Mouse (Mus musculus): ENCODE data around the gene Dock2.

GRCm38 (mm10) chr11:34681790-34682189, 101.9 kb downstream of the Dock2 start:
- TF ChIP-seq CTCF (IDR thresholded peaks at IDR 0.05 in 2 of 3, conservative IDR thresholded peaks at IDR 0.05 in 1 of 3; ENCODE audit: control insufficient read depth in 1 of 3, insufficient read depth in 1 of 3, low read depth in 2 of 3, low read length in 3 of 3, poor library complexity in 1 of 3, severe bottlenecking in 1 of 3) (no peak), POLR2A (IDR thresholded peaks at IDR 0.05; ENCODE audit: control insufficient read depth in 1 of 2, insufficient read depth in 1 of 2, low read depth in 1 of 2, low read length in 2 of 2, poor library complexity in 1 of 2) (no peak), NELFE (IDR thresholded peaks at IDR 0.05; ENCODE audit: low read depth, low read length) (no peak), KAT2A (conservative IDR thresholded peaks at IDR 0.05; ENCODE audit: low read depth, low read length) (no peak), MAX (IDR thresholded peaks at IDR 0.05; ENCODE audit: low read length) (no peak), RCOR1 (IDR thresholded peaks at IDR 0.05; ENCODE audit: low read depth, low read length) (no peak), ZKSCAN1 (IDR thresholded peaks at IDR 0.05; ENCODE audit: low read depth, low read length) (no peak), GATA1 (IDR thresholded peaks at IDR 0.05; ENCODE audit: low read depth, low read length) (no peak), CHD2 (IDR thresholded peaks at IDR 0.05; ENCODE audit: low read length) (no peak), USF1 (IDR thresholded peaks at IDR 0.05; ENCODE audit: low read depth, low read length) (no peak), ZNF384 (IDR thresholded peaks at IDR 0.05; ENCODE audit: low read depth, low read length) (no peak), POLR2AphosphoS2 (IDR thresholded peaks at IDR 0.05; ENCODE audit: low read length) (no peak)

Measured in MEL (cell line).